Mouse (Mus musculus) bone marrow, adult 2 months (tissue): ENCODE results near the gene Cars2.

Source experiments
- CTCF ChIP-seq: fragments of 200-500 bp; IDR thresholded peaks from 2 replicates; pipeline ENCODE4 v1.5.1; 2011; ENCODE audit warnings: low read length, control low read depth; ENCODE audit not compliant: control insufficient read depth, insufficient read depth
- POLR2A ChIP-seq: fragments of 200-500 bp; IDR thresholded peaks from 2 replicates; pipeline ENCODE4 v1.6.1; 2011; ENCODE audit warnings: low read depth, mild to moderate bottlenecking, control low read depth, low read length, borderline replicate concordance; ENCODE audit not compliant: control insufficient read depth

GRCm38 (mm10) chr8:11479591-11479990, 71.0 kb downstream of the Cars2 start:
- TF ChIP-seq CTCF (no peak), POLR2A (no peak)
